In genomic region chr5:113480451-113480850, GRCm38 (mm10) we compare ENCODE assay signal across 18 mouse cellular contexts. TPM values are rescaled to one million over a fixed set of nuclear protein-coding genes. Genes with fewer than 3 reads are reported as not detected.
"Had no signal": no experiment of that assay in that cellular context is flagged by ENCODE, and none has a peak within 500 bp of the region (broad histone marks: within the 10 kb centered on the region; RNA-seq: fewer than 3 reads in every experiment).

No protein-coding gene starts in this region.

- H3K27ac ChIP-seq: liver, embryonic 13.5 days; liver, embryonic 15.5 days; lung, embryonic 15.5 days; macrophage; neural tube, embryonic 12.5 days; stomach, embryonic 15.5 days; stomach, postnatal 0 days had no signal

- DNase-seq: liver, embryonic 13.5 days; liver, postnatal 0 days; lung, adult 2 months; lung, postnatal 14 days; lung, postnatal 36 days; right cerebral cortex, postnatal 14 days; thymus, adult 2 months; thymus, postnatal 25 days; thymus, postnatal 4 days had no signal

- ATAC-seq: liver, postnatal 0 days; lung, postnatal 0 days had no signal

- H3K9ac ChIP-seq: liver, embryonic 13.5 days; liver, embryonic 15.5 days; liver, postnatal 0 days; lung, embryonic 15.5 days; neural tube, embryonic 12.5 days; stomach, embryonic 15.5 days had no signal

- H3K4me1 ChIP-seq: liver, embryonic 13.5 days; liver, embryonic 15.5 days; megakaryocyte, embryonic 14.5 days; neural tube, embryonic 12.5 days; stomach, embryonic 15.5 days had no signal

- H3K9me3 ChIP-seq: liver, embryonic 13.5 days; liver, embryonic 15.5 days; lung, embryonic 15.5 days; neural tube, embryonic 12.5 days; stomach, embryonic 15.5 days had no signal

- H3K4me3 ChIP-seq: liver, embryonic 13.5 days; liver, embryonic 15.5 days; lung, embryonic 15.5 days; megakaryocyte, embryonic 14.5 days; neural tube, embryonic 12.5 days; stomach, embryonic 15.5 days had no signal

- H3K36me3 ChIP-seq: liver, embryonic 13.5 days; liver, embryonic 15.5 days; lung, embryonic 15.5 days; neural tube, embryonic 12.5 days; stomach, embryonic 15.5 days had no signal

- H3K4me2 ChIP-seq: liver, embryonic 13.5 days; liver, embryonic 15.5 days; lung, embryonic 15.5 days; neural tube, embryonic 12.5 days; stomach, embryonic 15.5 days had no signal

- H3K27me3 ChIP-seq: liver, embryonic 13.5 days; liver, embryonic 15.5 days; lung, embryonic 15.5 days; neural tube, embryonic 12.5 days; stomach, embryonic 15.5 days had no signal

RNA-seq across cellular contexts. Expression of gene Wscd2, which starts 9.7 kb away (rescaled TPM):
- total RNA-seq: megakaryocyte progenitor cell, adult 5-6 weeks had no signal
- polyA plus RNA-seq: liver, postnatal 0 days; macrophage had no signal
